Mouse (Mus musculus): ENCODE measurements around the gene Mtap. TPM values are rescaled to one million over a fixed set of nuclear protein-coding genes. Genes with fewer than 3 reads are reported as not detected.

Mtap gene
- polyA plus RNA-seq, 1 experiment from 2014 or later = 18.5 TPM

GRCm38 (mm10) chr4:89212178-89212577, 75.3 kb downstream of the Mtap start:
- Histone ChIP-seq H3K4me2 (ENCODE audit: low read length) (no peak overlapping the region), H3K4me3 (ENCODE audit: low read depth, low read length) (no peak overlapping the region), H3K9me3 (replicated peaks; ENCODE audit: control insufficient read depth, low read length, poor library complexity, severe bottlenecking) (no peaks in the 10 kb centered on the region), H3K27me3 (ENCODE audit: control insufficient read depth, insufficient read depth, low read depth, low read length) (no peaks in the 10 kb centered on the region), H3K27ac (ENCODE audit: low read length) (no peak overlapping the region), H3K36me3 (ENCODE audit: control insufficient read depth, insufficient read depth, low read length) (no peaks in the 10 kb centered on the region), H3K4me1 (ENCODE audit: control insufficient read depth, insufficient read depth, low read length) (no peaks in the 10 kb centered on the region), H3K9ac (ENCODE audit: low read depth, low read length) (no peak overlapping the region)
- no peak for ATAC-seq
- 83% methylated on average over 3 of the region's 3 CpGs for WGBS

Other genes starting within 250 kb of the Mtap start
- gene Cdkn2a, start 157.5 kb downstream of the Mtap start, polyA plus RNA-seq (2015; fragmentation: Nextera tagmentation; extraction: Ambion mirVana) = not detected in 2 replicates
- gene Cdkn2b, start 173.9 kb downstream of the Mtap start, polyA plus RNA-seq (2015; fragmentation: Nextera tagmentation; extraction: Ambion mirVana) = 0.70 and 0.87 TPM in 2 replicates

All from midbrain, embryonic 16.5 days (tissue).